7 mouse cellular contexts compared by ENCODE assay signal in the genomic region with DNA sequence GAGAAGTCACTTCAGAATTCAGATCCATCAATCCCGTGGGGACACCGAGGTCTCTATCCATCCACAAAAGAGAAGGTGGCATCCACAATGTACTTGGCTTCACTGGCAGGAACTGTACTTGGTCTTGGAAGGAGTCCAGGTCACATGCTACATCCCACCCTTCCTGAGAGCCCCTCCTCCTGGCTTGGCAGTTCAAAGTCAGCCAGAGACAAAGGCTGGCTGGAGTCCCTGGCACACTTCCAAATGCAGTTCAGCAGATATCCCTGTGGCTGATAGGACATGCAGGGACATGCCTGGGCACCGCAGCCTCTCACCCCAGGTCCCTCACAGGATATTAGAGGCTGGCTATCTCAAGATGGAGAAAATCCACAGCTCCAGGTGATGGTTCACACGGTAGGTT. TPM values are rescaled to one million over a fixed set of nuclear protein-coding genes. Genes with fewer than 3 reads are reported as not detected.
DNase-seq lines count a peak whose midpoint lies in the region; ATAC-seq and TF ChIP-seq lines count a peak whose summit lies in the region.

No protein-coding gene starts in this region.

- H3K4me2 ChIP-seq in CH12.LX (ENCODE audit: insufficient read depth, low read depth, poor library complexity, severe bottlenecking) = no peak overlapping the region
- H3K4me2 ChIP-seq in embryonic facial prominence, embryonic 12.5 days (replicated peaks) = no peak overlapping the region
- H3K4me2 ChIP-seq in heart, embryonic 13.5 days = 0 out of 2 replicates have a peak overlapping the region, but pooled peaks have one; percentile 0
- H3K4me2 ChIP-seq in kidney, embryonic 16.5 days (replicated peaks; ENCODE audit: low read depth, low read length) = no peak overlapping the region

- TF ChIP-seq RAD21 in CH12.LX (IDR thresholded peaks at IDR 0.05; ENCODE audit: low read depth, low read length) = no peak

- dilution Hi-C loops in CH12.LX (cut with MboI; ENCODE audit: extremely low pct_ligation_motif_present, extremely low pct_unique_long_range_greater_than_20kb, low sequenced_read_pairs) = no loop called here

- TF ChIP-seq CTCF in CH12.LX (conservative IDR thresholded peaks at IDR 0.05 in 1 of 2, IDR thresholded peaks at IDR 0.05 in 1 of 2; ENCODE audit: low read depth in 2 of 2, low read length in 2 of 2) = no peak

- no peaks in the 10 kb centered on the region for H3K27me3 ChIP-seq in CH12.LX (replicated peaks)
- no peaks in the 10 kb centered on the region for H3K27me3 ChIP-seq in embryonic facial prominence, embryonic 12.5 days
- H3K27me3 ChIP-seq in heart, embryonic 13.5 days (replicated peaks) = no peaks in the 10 kb centered on the region
- H3K27me3 ChIP-seq in kidney, embryonic 16.5 days (ENCODE audit: insufficient read depth, low read length) = no peaks in the 10 kb centered on the region

- TF ChIP-seq POLR2A in CH12.LX (IDR thresholded peaks at IDR 0.05; ENCODE audit: low read depth, low read length) = no peak

- ATAC-seq in embryonic facial prominence, embryonic 12.5 days (ENCODE audit: insufficient number of reproducible peaks, insufficient read depth, low FRiP score, low TSS enrichment) = peak; percentile 36; the same call in 1 of the 2 replicates
- ATAC-seq in heart, embryonic 13.5 days (ENCODE audit: extremely low read depth, insufficient number of reproducible peaks, low FRiP score, low TSS enrichment) = peak; percentile 67
- ATAC-seq in kidney, embryonic 16.5 days (ENCODE audit: low FRiP score, low TSS enrichment) = peak; percentile 77

- no peaks in the 10 kb centered on the region for H3K9me3 ChIP-seq in CH12.LX (replicated peaks; ENCODE audit: low read length)
- no peaks in the 10 kb centered on the region for H3K9me3 ChIP-seq in embryonic facial prominence, embryonic 12.5 days
- H3K9me3 ChIP-seq in heart, embryonic 13.5 days = no peaks in the 10 kb centered on the region
- H3K9me3 ChIP-seq in kidney, embryonic 16.5 days (ENCODE audit: low read length) = no peaks in the 10 kb centered on the region

- WGBS in embryonic facial prominence, embryonic 12.5 days = 75% methylated on average over 4 of the region's 4 CpGs
- WGBS in heart, embryonic 13.5 days = 20% methylated on average over 4 of the region's 4 CpGs
- 58% methylated on average over 4 of the region's 4 CpGs for WGBS in kidney, embryonic 16.5 days

- peak overlapping the region; percentile 12; the same call in 1 of the 2 replicates for H3K27ac ChIP-seq in CH12.LX (ENCODE audit: insufficient read depth, low read depth)
- 0 out of 2 replicates have a peak overlapping the region, but pooled peaks have one; percentile 43 for H3K27ac ChIP-seq in embryonic facial prominence, embryonic 12.5 days
- H3K27ac ChIP-seq in heart, embryonic 13.5 days (replicated peaks) = peak overlapping the region; percentile 89
- peak overlapping the region; percentile 64 for H3K27ac ChIP-seq in kidney, embryonic 16.5 days (ENCODE audit: low read length)

- peaks cover 26 to 57% of the 10 kb centered on the region in 2 experiments for H3K36me3 ChIP-seq in CH12.LX (replicated peaks in 1 of 2; ENCODE audit: control insufficient read depth in 1 of 2, insufficient read depth in 1 of 2, low read length in 1 of 2)
- peaks cover 33% of the 10 kb centered on the region for H3K36me3 ChIP-seq in embryonic facial prominence, embryonic 12.5 days
- peaks cover 46% of the 10 kb centered on the region for H3K36me3 ChIP-seq in heart, embryonic 13.5 days
- peaks cover 31% of the 10 kb centered on the region for H3K36me3 ChIP-seq in kidney, embryonic 16.5 days (ENCODE audit: insufficient read depth, low read length)

- no peak for TF ChIP-seq EP300 in CH12.LX (IDR thresholded peaks at IDR 0.05; ENCODE audit: low read length)

- H3K79me2 ChIP-seq in CH12.LX (replicated peaks; ENCODE audit: control insufficient read depth, extremely low read depth, insufficient read depth, poor library complexity, severe bottlenecking) = no peaks in the 10 kb centered on the region

- DNase-seq in CH12.LX (ENCODE audit: extremely low read depth) (no peak), MN1 (ENCODE audit: low spot score) (peak; percentile 93)
- DNase-seq in lung, postnatal 4 days = peak; percentile 85 to 91
- peak; percentile 74 to 78 for DNase-seq in urinary bladder, postnatal 4 days (ENCODE audit: low spot score in 2 of 2)

- 0 out of 2 replicates have a peak overlapping the region, but pooled peaks have one; percentile 20 for H3K9ac ChIP-seq in CH12.LX (ENCODE audit: insufficient read depth, low read depth)
- H3K9ac ChIP-seq in embryonic facial prominence, embryonic 12.5 days = no peak overlapping the region
- H3K9ac ChIP-seq in heart, embryonic 13.5 days = peak overlapping the region; percentile 64
- H3K9ac ChIP-seq in kidney, embryonic 16.5 days (replicated peaks; ENCODE audit: low read length) = no peak overlapping the region; the same call in 1 of the 2 replicates

- peaks cover 36 to 76% of the 10 kb centered on the region in 2 experiments for H3K4me1 ChIP-seq in CH12.LX (ENCODE audit: control insufficient read depth in 1 of 2, insufficient read depth in 2 of 2)
- H3K4me1 ChIP-seq in embryonic facial prominence, embryonic 12.5 days = peaks cover 15% of the 10 kb centered on the region
- H3K4me1 ChIP-seq in heart, embryonic 13.5 days = peaks cover 52% of the 10 kb centered on the region
- H3K4me1 ChIP-seq in kidney, embryonic 16.5 days (ENCODE audit: insufficient read depth, low read length) = peaks cover 47% of the 10 kb centered on the region

- in situ Hi-C loops in CH12.LX (cut with MboI; ENCODE audit: low pct_ligation_motif_present, low pct_unique_long_range_greater_than_20kb, low sequenced_read_pairs) = loop anchor here (5.0 kb wide), 1 partner anchor 37 kb away; no protein-coding TSS in a partner anchor

- H3K4me3 ChIP-seq in CH12.LX (replicated peaks in 1 of 3; ENCODE audit: low read depth in 2 of 3, low read length in 2 of 3, poor library complexity in 1 of 3) = no peak overlapping the region
- H3K4me3 ChIP-seq in embryonic facial prominence, embryonic 12.5 days = no peak overlapping the region
- no peak overlapping the region for H3K4me3 ChIP-seq in heart, embryonic 13.5 days
- no peak overlapping the region for H3K4me3 ChIP-seq in kidney, embryonic 16.5 days (ENCODE audit: low read length)

TF ChIP-seq in CH12.LX, 34 proteins besides CTCF, POLR2A, EP300 and RAD21 (continues in another document):
- TF ChIP-seq JUND (conservative IDR thresholded peaks at IDR 0.05; ENCODE audit: low read depth, low read length) (no peak), MEF2A (IDR thresholded peaks at IDR 0.05; ENCODE audit: borderline replicate concordance, low read depth, low read length) (no peak), MAX (IDR thresholded peaks at IDR 0.05; ENCODE audit: low read length) (no peak), ELF1 (IDR thresholded peaks at IDR 0.05; ENCODE audit: low read depth, low read length) (no peak), GABPA (IDR thresholded peaks at IDR 0.05; ENCODE audit: insufficient replicate concordance, low read depth, low read length) (no peak), E2F4 (IDR thresholded peaks at IDR 0.05; ENCODE audit: insufficient replicate concordance, low read depth, low read length) (no peak), CHD2 (IDR thresholded peaks at IDR 0.05; ENCODE audit: low read length) (no peak), ZNF384 (IDR thresholded peaks at IDR 0.05; ENCODE audit: low read depth, low read length) (no peak), HCFC1 (IDR thresholded peaks at IDR 0.05; ENCODE audit: low read depth, low read length) (no peak), IRF4 (IDR thresholded peaks at IDR 0.05; ENCODE audit: low read depth, low read length) (no peak)

RNA-seq across cellular contexts. Expression of a gene that starts 10.9 kb away (rescaled TPM):
- total RNA-seq in CH12.LX (2012; rRNA removed) = 15.2 and 22.9 TPM in 2 replicates
- 10.3 and 12.3 TPM in 2 replicates for total RNA-seq in CH12.LX (2014; rRNA removed)
- polyA plus RNA-seq in CH12.LX (2012; ENCODE audit: insufficient read length, low read depth) = 30.0 and 35.1 TPM in 2 replicates
- polyA plus RNA-seq in embryonic facial prominence, embryonic 12.5 days (2016; fragmentation: Nextera tagmentation; extraction: Ambion mirVana) = 59.5 and 70.4 TPM in 2 replicates
- 33.7 and 37.3 TPM in 2 replicates for polyA plus RNA-seq in heart, embryonic 13.5 days (2015; fragmentation: Nextera tagmentation; extraction: Ambion mirVana)
- polyA plus RNA-seq in kidney, embryonic 16.5 days (2015; fragmentation: Nextera tagmentation; extraction: Ambion mirVana) = 88.5 TPM in 2 replicates

RNA-seq across cellular contexts. Expression of a gene that starts 17.1 kb away (rescaled TPM):
- total RNA-seq in CH12.LX (2012; rRNA removed) = 0.21 TPM in 1 of 2 replicates, not detected in the other
- not detected in 2 replicates for total RNA-seq in CH12.LX (2014; rRNA removed)
- polyA plus RNA-seq in CH12.LX (2012; ENCODE audit: insufficient read length, low read depth) = 0.16 TPM in 1 of 2 replicates, not detected in the other
- polyA plus RNA-seq in embryonic facial prominence, embryonic 12.5 days (2016; fragmentation: Nextera tagmentation; extraction: Ambion mirVana) = not detected in 2 replicates
- 0.86 and 1.2 TPM in 2 replicates for polyA plus RNA-seq in heart, embryonic 13.5 days (2015; fragmentation: Nextera tagmentation; extraction: Ambion mirVana)
- 1.0 and 1.2 TPM in 2 replicates for polyA plus RNA-seq in kidney, embryonic 16.5 days (2015; fragmentation: Nextera tagmentation; extraction: Ambion mirVana)

RNA-seq across cellular contexts. Expression of a gene that starts 23.7 kb away (rescaled TPM):
- total RNA-seq in CH12.LX (2012; rRNA removed) (135 and 168 TPM in 2 replicates), CH12.LX (2014; rRNA removed) (134 and 143 TPM in 2 replicates)
- polyA plus RNA-seq in CH12.LX (2012; ENCODE audit: insufficient read length, low read depth) = 240 and 256 TPM in 2 replicates
- 303 and 326 TPM in 2 replicates for polyA plus RNA-seq in embryonic facial prominence, embryonic 12.5 days (2016; fragmentation: Nextera tagmentation; extraction: Ambion mirVana)
- polyA plus RNA-seq in heart, embryonic 13.5 days (2015; fragmentation: Nextera tagmentation; extraction: Ambion mirVana) = 269 and 297 TPM in 2 replicates
- polyA plus RNA-seq in kidney, embryonic 16.5 days (2015; fragmentation: Nextera tagmentation; extraction: Ambion mirVana) = 272 and 281 TPM in 2 replicates

RNA-seq across cellular contexts. Expression of a gene that starts 33.4 kb away (rescaled TPM):
- 0.25 and 0.30 TPM in 2 replicates for total RNA-seq in CH12.LX (2012; rRNA removed)
- total RNA-seq in CH12.LX (2014; rRNA removed) = 2.4 and 2.6 TPM in 2 replicates
- polyA plus RNA-seq in CH12.LX (2012; ENCODE audit: insufficient read length, low read depth) = 4.0 and 5.9 TPM in 2 replicates
- polyA plus RNA-seq in embryonic facial prominence, embryonic 12.5 days (2016; fragmentation: Nextera tagmentation; extraction: Ambion mirVana) = 1.1 and 1.2 TPM in 2 replicates
- 1.5 and 2.7 TPM in 2 replicates for polyA plus RNA-seq in heart, embryonic 13.5 days (2015; fragmentation: Nextera tagmentation; extraction: Ambion mirVana)
- 1.8 and 1.9 TPM in 2 replicates for polyA plus RNA-seq in kidney, embryonic 16.5 days (2015; fragmentation: Nextera tagmentation; extraction: Ambion mirVana)

RNA-seq across cellular contexts. Expression of a gene that starts 40.7 kb away (rescaled TPM):
- total RNA-seq in CH12.LX (2012; rRNA removed) (77.3 and 84.9 TPM in 2 replicates), CH12.LX (2014; rRNA removed) (31.0 and 41.3 TPM in 2 replicates)
- 114 and 128 TPM in 2 replicates for polyA plus RNA-seq in CH12.LX (2012; ENCODE audit: insufficient read length, low read depth)
- 134 and 142 TPM in 2 replicates for polyA plus RNA-seq in embryonic facial prominence, embryonic 12.5 days (2016; fragmentation: Nextera tagmentation; extraction: Ambion mirVana)
- 63.3 and 70.9 TPM in 2 replicates for polyA plus RNA-seq in heart, embryonic 13.5 days (2015; fragmentation: Nextera tagmentation; extraction: Ambion mirVana)
- 133 and 149 TPM in 2 replicates for polyA plus RNA-seq in kidney, embryonic 16.5 days (2015; fragmentation: Nextera tagmentation; extraction: Ambion mirVana)

Comparison
In these comparisons a context has a peak if more than half of its experiments do, and no peak if none do; other contexts are left out.
1. H3K27ac ChIP-seq: peak in every context shown above with its lines; median percentile 89 in heart, embryonic 13.5 days; 64 in kidney, embryonic 16.5 days; 43 in embryonic facial prominence, embryonic 12.5 days; 12 in CH12.LX.
2. H3K9ac ChIP-seq: peak in CH12.LX (single experiment) and heart, embryonic 13.5 days (single experiment); none in embryonic facial prominence, embryonic 12.5 days (single experiment) and kidney, embryonic 16.5 days (single experiment).
3. Peak in every context shown above with its lines, with median percentiles within 50 percentile points of each other: ATAC-seq.